Mouse (Mus musculus): Measurements from ENCODE around the gene Snx29.
A peak's percentile ranks its signal among the peaks of the same experiment; 100 is the strongest.

The Snx29 gene

GRCm38 (mm10) chr16:11778715-11779460, 456.2 kb downstream of the Snx29 start:
- peak; percentile 50 to 65 for DNase-seq (ENCODE audit: low spot score in 2 of 2)

GRCm38 (mm10) chr16:11782082-11782481, 459.4 kb downstream of the Snx29 start:
- no peak for DNase-seq (ENCODE audit: low spot score in 2 of 2)

DNA sequence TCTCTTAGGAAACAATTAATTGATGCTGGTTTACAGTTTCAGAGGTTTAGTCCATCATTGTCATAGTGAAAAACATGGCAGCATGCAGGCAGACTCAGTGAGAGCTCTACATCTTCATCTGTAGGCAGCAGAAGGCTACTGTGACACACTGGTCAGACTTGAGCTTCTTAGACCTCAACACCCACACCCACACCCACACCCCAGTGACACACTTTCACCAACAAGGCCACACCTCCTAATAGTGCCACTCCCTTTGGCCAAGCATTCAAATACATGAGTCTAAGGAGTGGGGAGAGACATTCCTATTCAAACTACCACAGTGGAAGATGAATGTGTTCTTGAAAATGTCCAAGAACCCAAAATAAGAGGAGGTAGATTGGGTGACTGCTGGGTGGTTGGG, 460.6 kb downstream of the Snx29 start:
- DNase-seq (ENCODE audit: low spot score in 2 of 2) = no peak

- DNase-seq (ENCODE audit: low spot score in 2 of 2) = no peak
Observed at GRCm38 (mm10) chr16:11784354-11784753, 461.6 kb downstream of the Snx29 start.

DNA sequence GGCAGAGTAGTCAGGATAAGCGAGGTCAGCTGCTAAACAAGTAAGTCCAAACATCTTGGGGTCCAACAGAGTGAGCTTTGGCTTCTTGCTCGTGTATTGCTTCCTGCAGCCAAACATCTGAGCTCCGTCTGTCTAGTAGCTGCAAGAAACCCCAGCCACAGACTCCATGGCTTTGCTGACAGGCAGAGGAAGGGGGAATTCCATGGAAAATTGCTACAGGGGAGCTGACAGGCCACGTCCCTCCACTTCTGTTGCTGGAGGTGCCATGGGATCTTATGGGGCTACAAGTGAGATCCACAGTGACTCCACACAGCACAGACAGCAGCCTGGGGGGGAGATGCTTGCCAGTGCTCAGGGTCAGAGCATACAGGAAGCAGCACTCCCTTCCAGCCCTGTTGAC, 463.1 kb downstream of the Snx29 start:
- DNase-seq (ENCODE audit: low spot score in 2 of 2) = no peak

- no peak for DNase-seq (ENCODE audit: low spot score in 2 of 2)
Observed at GRCm38 (mm10) chr16:11790476-11790875, 467.8 kb downstream of the Snx29 start.

- DNase-seq (ENCODE audit: low spot score in 2 of 2) = no peak
Observed at GRCm38 (mm10) chr16:11793391-11793790, 470.7 kb downstream of the Snx29 start.

DNA sequence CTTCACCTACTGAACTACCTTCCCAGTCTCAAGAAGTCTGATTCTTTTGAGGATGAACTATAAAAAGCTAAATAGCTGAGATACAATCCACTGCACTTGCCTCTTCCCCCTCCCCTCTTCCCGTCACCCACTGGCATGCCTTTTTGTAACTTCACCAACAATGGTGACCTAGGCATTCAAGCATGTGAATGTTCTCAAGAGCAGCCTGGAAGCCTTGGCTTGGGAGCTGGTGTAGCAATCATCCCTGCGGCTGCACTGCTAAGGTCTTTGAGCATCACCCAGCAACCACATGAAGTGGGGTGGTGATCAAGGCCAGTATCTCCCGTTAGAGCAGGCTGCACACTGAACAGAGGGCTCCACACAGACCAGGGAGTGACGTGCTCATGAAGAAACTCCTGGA, 471.9 kb downstream of the Snx29 start:
- no peak for DNase-seq (ENCODE audit: low spot score in 2 of 2)

GRCm38 (mm10) chr16:11795758-11796460, 473.2 kb downstream of the Snx29 start:
- DNase-seq (ENCODE audit: low spot score in 2 of 2) = no peak

DNA sequence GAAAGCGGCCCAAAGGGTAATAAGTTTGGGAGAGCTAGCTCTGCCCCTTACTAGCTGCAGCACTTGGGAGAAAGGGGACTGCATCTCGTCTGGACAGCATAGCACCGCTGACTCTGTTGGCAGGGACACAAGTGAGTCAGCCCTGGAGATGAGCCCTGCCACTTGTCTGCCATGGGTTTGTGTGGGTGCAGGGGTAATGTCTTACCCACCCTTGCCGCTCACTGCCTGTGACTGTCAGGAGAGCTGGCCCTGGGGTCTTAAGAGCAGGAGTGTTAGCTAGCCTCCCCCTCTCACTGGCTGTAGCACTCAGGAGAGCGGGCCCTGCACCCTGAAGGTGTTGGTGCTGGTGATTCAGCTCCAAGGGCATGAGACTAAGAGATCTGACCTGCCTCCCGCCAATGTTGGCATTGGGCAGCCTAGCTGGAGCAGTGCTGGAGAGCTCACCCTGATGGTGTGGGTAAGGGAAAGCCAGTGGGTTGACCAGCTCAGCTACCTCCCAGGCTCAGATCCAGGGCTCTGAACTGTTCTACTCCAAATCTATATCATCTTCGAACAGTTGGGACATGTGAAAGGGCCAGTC, 479.3 kb downstream of the Snx29 start:
- no peak for DNase-seq (ENCODE audit: low spot score in 2 of 2)
